Mouse (Mus musculus): ENCODE data around the gene Ptprm. TPM values are rescaled to one million over a fixed set of nuclear protein-coding genes. Genes with fewer than 3 reads are reported as not detected.

Gene Ptprm
- polyA plus RNA-seq, 1 experiment from 2014 or later: 16.3 TPM

DNA sequence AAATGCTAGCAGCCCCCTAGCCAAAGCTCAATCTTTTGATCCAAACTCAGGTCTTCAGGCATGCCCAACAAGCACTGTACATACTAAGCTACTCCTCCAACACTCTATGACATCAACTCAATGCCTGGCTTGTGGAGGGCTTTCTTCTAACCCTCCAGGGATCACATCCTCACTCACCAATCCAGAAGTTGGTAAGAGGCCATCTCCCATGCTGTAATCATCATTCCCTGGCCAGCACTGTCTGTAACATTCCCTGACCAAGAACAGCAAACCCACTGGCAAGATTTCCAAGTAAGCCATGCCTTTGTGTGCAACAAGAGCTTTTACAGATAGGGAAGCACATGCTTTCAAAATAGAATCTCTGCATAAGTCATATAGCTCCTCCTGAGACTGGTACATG, 81.3 kb downstream of the Ptprm start:
- H3K9ac ChIP-seq: no peak overlapping the region
- ATAC-seq (ENCODE audit: low FRiP score): no peak
- H3K36me3 ChIP-seq: no peaks in the 10 kb centered on the region
- H3K4me3 ChIP-seq: no peak overlapping the region
- no peaks in the 10 kb centered on the region for H3K9me3 ChIP-seq
- peaks cover 25% of the 10 kb centered on the region for H3K4me1 ChIP-seq (replicated peaks)
- H3K27me3 ChIP-seq: no peaks in the 10 kb centered on the region
- H3K27ac ChIP-seq: no peak overlapping the region
- no peak overlapping the region for H3K4me2 ChIP-seq

DNA sequence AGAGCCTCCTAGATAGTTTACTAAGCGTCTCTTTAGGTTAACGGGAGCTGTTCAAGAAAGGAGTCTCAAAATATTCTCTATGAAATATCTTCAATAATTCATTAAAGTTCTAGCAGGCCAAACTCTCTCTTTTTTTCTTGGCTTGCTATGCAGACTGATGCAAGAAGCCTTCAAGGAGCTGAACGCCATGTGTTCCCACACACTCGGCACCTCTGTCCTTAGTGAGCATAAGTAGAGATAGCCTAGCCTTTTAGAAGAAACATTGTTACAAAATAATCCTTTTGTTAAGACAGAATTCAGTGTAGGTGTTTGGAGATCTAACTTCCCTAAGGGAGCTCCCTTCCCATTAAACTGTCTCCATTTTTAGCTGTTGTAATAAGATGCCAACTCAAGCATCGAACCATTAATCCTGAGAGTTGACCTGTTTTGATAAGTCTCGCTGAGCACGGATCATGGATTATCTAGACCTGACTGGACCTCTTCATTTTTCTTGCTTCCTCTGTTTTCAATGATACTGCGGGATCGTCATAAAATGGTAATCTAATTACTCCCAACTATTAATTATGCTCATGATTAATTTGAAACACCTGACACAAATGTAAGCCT, 85.7 kb downstream of the Ptprm start:
- no peak for ATAC-seq (ENCODE audit: low FRiP score)
- no peaks in the 10 kb centered on the region for H3K36me3 ChIP-seq
- H3K4me3 ChIP-seq: no peak overlapping the region
- H3K9me3 ChIP-seq: no peaks in the 10 kb centered on the region
- H3K27ac ChIP-seq: no peak overlapping the region
- no peaks in the 10 kb centered on the region for H3K27me3 ChIP-seq
- no peak overlapping the region for H3K4me2 ChIP-seq
- WGBS: 74% methylated on average over 9 of the region's 9 CpGs
- H3K9ac ChIP-seq: no peak overlapping the region
- peaks cover 12% of the 10 kb centered on the region; the same call in 1 of the 2 replicates for H3K4me1 ChIP-seq (replicated peaks)

DNA sequence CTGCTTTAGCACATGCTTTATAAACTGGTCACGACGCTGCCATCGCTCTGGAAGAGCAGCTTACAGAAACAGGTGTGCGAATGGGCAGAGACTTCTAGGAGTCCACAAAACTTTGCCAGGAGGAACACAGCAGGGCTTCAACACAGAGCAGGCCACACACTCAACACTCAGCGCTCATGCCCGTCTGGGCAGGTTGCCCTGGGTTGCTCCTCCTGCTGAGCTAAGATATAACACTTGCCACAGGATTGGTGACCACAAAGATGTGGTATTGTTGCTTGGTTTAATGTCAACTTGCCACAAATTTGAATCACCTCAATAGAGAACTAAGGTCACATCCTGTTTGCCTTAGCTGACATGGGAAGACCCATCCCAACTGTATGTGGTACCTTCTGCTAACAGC, 88.0 kb downstream of the Ptprm start:
- ATAC-seq (ENCODE audit: low FRiP score): no peak
- H3K4me2 ChIP-seq: no peak overlapping the region
- no peaks in the 10 kb centered on the region for H3K36me3 ChIP-seq
- H3K4me3 ChIP-seq: no peak overlapping the region
- no peaks in the 10 kb centered on the region for H3K27me3 ChIP-seq
- H3K4me1 ChIP-seq (replicated peaks): peaks cover 12% of the 10 kb centered on the region; the same call in 1 of the 2 replicates
- H3K27ac ChIP-seq: no peak overlapping the region
- no peak overlapping the region for H3K9ac ChIP-seq
- 94% methylated on average over 6 of the region's 6 CpGs for WGBS
- H3K9me3 ChIP-seq: no peaks in the 10 kb centered on the region

DNA sequence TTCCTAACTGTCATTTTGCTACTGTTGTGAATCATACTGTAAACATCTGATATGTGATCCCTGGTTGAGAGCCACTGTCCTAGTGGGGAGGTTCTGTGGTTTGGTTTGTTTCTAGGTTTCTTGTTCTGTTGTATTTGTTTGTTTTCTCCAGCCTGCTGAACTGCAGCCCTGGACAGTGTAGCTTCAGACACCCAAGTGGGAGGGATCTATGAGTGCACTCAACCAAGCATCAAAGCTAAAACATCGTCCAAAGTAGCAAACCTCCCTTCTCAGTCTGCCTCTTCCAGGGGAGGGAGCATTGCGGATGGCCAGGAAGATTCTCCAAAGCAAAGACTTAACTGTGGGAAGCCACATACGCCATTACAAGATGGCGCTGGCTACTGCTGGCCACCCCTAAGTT, 88.7 kb downstream of the Ptprm start:
- H3K9me3 ChIP-seq: no peaks in the 10 kb centered on the region
- H3K4me2 ChIP-seq: no peak overlapping the region
- H3K9ac ChIP-seq: no peak overlapping the region
- no peak overlapping the region for H3K4me3 ChIP-seq
- WGBS: 90% methylated on average over 4 of the region's 4 CpGs
- H3K27me3 ChIP-seq: no peaks in the 10 kb centered on the region
- H3K4me1 ChIP-seq (replicated peaks): peaks cover 12% of the 10 kb centered on the region; the same call in 1 of the 2 replicates
- H3K36me3 ChIP-seq: no peaks in the 10 kb centered on the region
- ATAC-seq (ENCODE audit: low FRiP score): no peak
- H3K27ac ChIP-seq: no peak overlapping the region

DNA sequence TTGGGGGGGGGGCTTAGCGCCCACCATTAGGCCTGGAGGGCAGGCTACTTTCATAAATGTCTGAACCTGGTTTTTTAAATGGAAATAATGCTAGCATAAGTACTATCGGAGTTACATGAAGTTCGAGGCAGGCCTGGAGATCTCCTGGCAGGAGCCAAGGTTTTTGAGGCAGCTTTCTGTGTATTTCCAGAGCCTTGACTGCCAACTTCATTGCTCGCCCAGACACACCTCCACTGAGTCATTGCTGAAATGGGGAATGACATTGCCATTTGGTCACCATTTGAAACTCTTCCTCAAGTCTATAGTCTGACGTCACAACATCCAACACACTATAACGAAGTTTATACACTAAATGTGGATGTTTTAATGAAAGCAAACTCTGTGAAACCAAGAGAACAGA, 89.5 kb downstream of the Ptprm start:
- Histone ChIP-seq H3K36me3 (no peaks in the 10 kb centered on the region), H3K4me1 (replicated peaks) (peaks cover 12% of the 10 kb centered on the region; the same call in 1 of the 2 replicates), H3K9ac (no peak overlapping the region), H3K4me2 (no peak overlapping the region), H3K4me3 (no peak overlapping the region), H3K9me3 (no peaks in the 10 kb centered on the region), H3K27ac (no peak overlapping the region), H3K27me3 (no peaks in the 10 kb centered on the region)
- no peak for ATAC-seq (ENCODE audit: low FRiP score)
- WGBS: 98% methylated on average over 6 of the region's 6 CpGs

DNA sequence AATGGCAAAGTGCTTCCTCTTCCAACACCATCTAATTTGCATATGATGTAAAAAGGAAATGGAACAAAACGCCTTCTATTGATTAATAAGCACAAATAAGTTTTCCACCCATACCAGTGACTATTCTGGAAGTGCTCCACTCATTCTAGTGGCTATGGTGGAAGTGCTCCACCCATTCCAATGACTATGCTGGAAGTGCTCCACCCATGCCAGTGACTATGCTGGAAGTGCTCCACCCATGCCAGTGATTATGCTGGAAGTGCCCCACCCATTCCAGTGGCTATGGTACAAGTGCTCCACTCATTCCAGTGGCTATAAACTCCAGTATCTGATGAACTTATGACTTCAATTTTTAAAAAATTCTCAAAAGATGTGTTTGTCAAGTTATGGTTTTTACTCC, 91.2 kb downstream of the Ptprm start:
- Histone ChIP-seq H3K9ac (no peak overlapping the region), H3K9me3 (no peaks in the 10 kb centered on the region), H3K27me3 (no peaks in the 10 kb centered on the region), H3K27ac (no peak overlapping the region), H3K36me3 (no peaks in the 10 kb centered on the region), H3K4me3 (no peak overlapping the region), H3K4me1 (replicated peaks) (0 out of 2 replicates have a peak, but pooled peaks cover 3% of the 10 kb centered on the region), H3K4me2 (no peak overlapping the region)
- no peak for ATAC-seq (ENCODE audit: low FRiP score)
- 70% methylated on average over 1 of the region's 1 CpGs for whole genome bisulfite sequencing

DNA sequence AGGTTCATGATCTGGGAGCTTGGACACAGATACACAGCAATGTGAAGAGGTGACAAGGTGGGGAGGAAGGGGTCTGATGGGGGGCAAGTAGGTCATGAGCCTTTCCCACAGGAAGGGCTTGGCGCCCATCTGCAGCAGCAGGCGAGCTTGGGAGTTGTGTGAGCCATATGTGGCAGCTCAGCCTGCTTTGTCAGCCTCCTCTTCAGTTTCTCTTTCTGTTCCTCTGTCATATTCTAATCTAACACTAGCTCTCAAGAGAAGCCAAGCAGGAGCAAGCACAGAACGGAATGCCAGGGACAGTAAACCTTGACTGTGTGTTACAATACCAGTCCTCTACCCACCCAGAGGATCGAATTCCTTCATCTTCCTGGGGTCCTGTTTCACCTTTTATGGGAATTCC, 94.2 kb downstream of the Ptprm start:
- Histone ChIP-seq H3K4me3 (no peak overlapping the region), H3K4me1 (replicated peaks) (no peaks in the 10 kb centered on the region), H3K27ac (no peak overlapping the region), H3K27me3 (no peaks in the 10 kb centered on the region), H3K36me3 (no peaks in the 10 kb centered on the region), H3K9me3 (no peaks in the 10 kb centered on the region), H3K9ac (no peak overlapping the region), H3K4me2 (no peak overlapping the region)
- WGBS: 92% methylated on average over 4 of the region's 4 CpGs
- no peak for ATAC-seq (ENCODE audit: low FRiP score)

DNA sequence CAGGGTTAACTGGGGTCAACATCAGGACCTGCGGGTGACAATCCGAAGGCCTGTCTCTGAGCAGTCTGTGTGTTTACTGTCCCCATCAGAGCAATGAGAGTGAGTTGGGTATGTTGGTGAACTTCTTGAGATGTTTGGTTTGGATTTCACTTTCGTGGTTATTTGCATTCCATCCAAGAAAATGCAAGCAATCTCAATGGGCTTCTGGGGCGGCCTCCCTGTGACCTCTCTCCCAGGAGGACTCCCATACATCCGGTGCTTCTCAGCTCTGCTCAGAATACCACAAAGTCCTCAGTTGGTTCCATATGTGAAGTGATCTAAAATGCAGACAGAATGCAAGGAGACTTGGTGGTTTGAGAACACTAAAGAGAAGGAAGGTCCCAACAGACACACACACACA, 96.5 kb downstream of the Ptprm start:
- 79% methylated on average over 5 of the region's 5 CpGs for WGBS
- Histone ChIP-seq H3K4me1 (replicated peaks) (0 out of 2 replicates have a peak, but pooled peaks cover 3% of the 10 kb centered on the region), H3K9ac (no peak overlapping the region), H3K9me3 (no peaks in the 10 kb centered on the region), H3K4me2 (no peak overlapping the region), H3K27me3 (no peaks in the 10 kb centered on the region), H3K36me3 (no peaks in the 10 kb centered on the region), H3K27ac (no peak overlapping the region), H3K4me3 (no peak overlapping the region)
- no peak for ATAC-seq (ENCODE audit: low FRiP score)

DNA sequence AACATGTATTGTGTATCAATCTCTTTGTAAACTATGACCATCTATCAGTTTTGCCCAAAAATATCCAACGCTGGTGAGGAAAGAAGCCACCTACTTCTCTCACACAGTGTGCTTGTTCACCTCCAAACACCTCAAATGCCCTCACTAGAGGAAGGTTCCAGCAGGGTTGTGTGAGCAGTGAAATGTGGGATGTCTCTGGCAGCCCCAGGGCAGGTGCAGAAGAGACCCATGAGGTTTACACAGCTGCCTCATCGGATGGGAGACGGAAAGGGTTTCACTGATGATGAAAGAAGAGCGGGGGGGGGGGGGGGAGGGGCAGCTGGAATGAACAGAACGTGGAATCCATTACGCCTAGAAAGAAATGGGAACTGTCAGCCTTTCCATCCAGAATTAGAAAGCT, 98.1 kb downstream of the Ptprm start:
- H3K4me3 ChIP-seq: no peak overlapping the region

DNA sequence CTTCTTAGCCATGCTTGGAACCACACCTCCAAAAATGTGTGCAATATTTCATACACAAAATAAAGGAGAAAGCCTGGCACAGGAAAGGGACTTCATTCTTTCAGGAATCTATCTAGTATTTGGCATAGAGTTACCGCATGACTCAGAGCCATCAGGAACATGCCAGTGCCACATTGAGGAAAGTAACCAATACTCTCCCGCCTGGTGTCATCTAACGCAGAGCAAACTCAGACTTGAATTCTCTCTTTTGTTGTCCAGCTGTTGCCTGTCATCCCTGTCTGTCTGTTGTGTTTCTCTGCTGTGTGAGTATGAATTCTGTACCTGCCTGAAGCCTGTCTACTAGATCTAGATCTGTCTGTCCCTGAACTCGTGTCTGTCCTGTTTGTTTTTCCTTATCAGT, 100.8 kb downstream of the Ptprm start:
- Histone ChIP-seq H3K4me3 (no peak overlapping the region), H3K9ac (no peak overlapping the region), H3K27ac (no peak overlapping the region), H3K27me3 (no peaks in the 10 kb centered on the region), H3K36me3 (no peaks in the 10 kb centered on the region), H3K9me3 (no peaks in the 10 kb centered on the region), H3K4me1 (replicated peaks) (0 out of 2 replicates have a peak, but pooled peaks cover 3% of the 10 kb centered on the region), H3K4me2 (no peak overlapping the region)
- ATAC-seq (ENCODE audit: low FRiP score): no peak
- WGBS: 70% methylated on average over 4 of the region's 4 CpGs

More for the DNA sequence above, 98.1 kb downstream of the Ptprm start:
- no peak overlapping the region for H3K27ac ChIP-seq
- H3K36me3 ChIP-seq: no peaks in the 10 kb centered on the region
- ATAC-seq (ENCODE audit: low FRiP score): no peak
- 58% methylated on average over 6 of the region's 6 CpGs for WGBS
- 0 out of 2 replicates have a peak, but pooled peaks cover 3% of the 10 kb centered on the region for H3K4me1 ChIP-seq (replicated peaks)
- H3K4me2 ChIP-seq: no peak overlapping the region
- H3K9me3 ChIP-seq: no peaks in the 10 kb centered on the region
- no peak overlapping the region for H3K9ac ChIP-seq
- no peaks in the 10 kb centered on the region for H3K27me3 ChIP-seq

DNA sequence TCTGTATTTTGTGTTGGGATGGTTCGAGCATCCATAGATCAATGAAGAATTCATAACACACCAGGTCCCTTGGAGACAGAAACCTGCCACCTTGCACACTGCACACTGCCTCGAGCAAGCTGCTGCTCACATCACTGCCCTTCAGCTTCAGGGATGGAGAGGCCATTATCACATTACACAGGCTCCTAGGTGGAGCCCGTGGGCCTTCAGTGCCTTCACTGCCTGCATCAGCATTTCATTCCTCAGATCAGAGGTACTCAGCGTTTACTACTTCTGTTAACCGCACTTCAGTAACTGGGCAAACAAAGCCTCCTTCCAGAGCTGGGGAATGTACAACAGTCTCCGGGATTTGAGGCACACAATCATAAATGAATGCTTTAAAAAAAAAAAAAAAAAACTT, 101.3 kb downstream of the Ptprm start:
- Histone ChIP-seq H3K27ac (no peak overlapping the region), H3K27me3 (no peaks in the 10 kb centered on the region), H3K4me2 (no peak overlapping the region), H3K9me3 (no peaks in the 10 kb centered on the region), H3K36me3 (no peaks in the 10 kb centered on the region), H3K9ac (no peak overlapping the region), H3K4me1 (replicated peaks) (0 out of 2 replicates have a peak, but pooled peaks cover 3% of the 10 kb centered on the region), H3K4me3 (no peak overlapping the region)
- WGBS: 72% methylated on average over 6 of the region's 6 CpGs
- ATAC-seq (ENCODE audit: low FRiP score): no peak

DNA sequence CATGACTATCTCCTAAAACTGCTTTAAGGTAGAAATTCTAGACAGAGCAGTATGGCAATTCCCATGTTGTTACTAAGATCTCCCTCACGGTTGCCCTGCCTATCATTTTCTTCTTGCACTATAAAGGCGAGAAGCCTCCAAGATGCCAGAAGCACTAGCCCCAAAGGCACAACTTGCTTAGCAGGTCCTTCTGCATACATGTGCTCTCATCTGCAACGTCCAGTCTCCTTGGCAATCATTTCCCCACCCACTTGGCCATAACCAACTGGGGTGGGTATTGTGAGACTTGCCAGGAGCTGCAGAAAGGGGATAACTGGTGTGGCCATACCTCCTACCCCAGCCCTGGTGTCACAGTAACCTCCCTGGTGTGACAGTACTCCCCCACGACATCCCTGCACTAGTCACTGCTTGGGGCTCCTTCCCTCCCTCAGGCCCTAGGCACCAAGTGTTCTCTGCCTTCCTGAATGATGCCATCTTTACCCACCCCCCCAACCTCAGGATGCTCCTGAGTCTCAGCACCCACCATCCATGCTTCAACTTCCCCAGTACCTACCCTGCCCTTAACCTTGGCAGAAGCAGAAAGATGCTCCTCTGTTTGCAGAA, 108.9 kb downstream of the Ptprm start:
- H3K4me2 ChIP-seq: no peak overlapping the region

More for the DNA sequence above, 108.9 kb downstream of the Ptprm start:
- H3K4me3 ChIP-seq: no peak overlapping the region
- 72% methylated on average over 4 of the region's 4 CpGs for WGBS
- no peak overlapping the region for H3K27ac ChIP-seq
- H3K36me3 ChIP-seq: no peaks in the 10 kb centered on the region
- 0 out of 2 replicates have a peak, but pooled peaks cover 3% of the 10 kb centered on the region for H3K27me3 ChIP-seq
- no peak overlapping the region for H3K9ac ChIP-seq
- no peaks in the 10 kb centered on the region for H3K9me3 ChIP-seq
- peaks cover 18% of the 10 kb centered on the region for H3K4me1 ChIP-seq (replicated peaks)
- no peak for ATAC-seq (ENCODE audit: low FRiP score)

Data from hindbrain, embryonic 13.5 days (tissue).